Mouse (Mus musculus) heart, postnatal 25 days (tissue): ENCODE results near the gene Retreg2. TPM values are rescaled to one million over a fixed set of nuclear protein-coding genes. Genes with fewer than 3 reads are reported as not detected.

Source experiments
- DNase-seq: peaks from one replicate; pipeline ENCODE4 v3.0.0; 2022; ENCODE audit warnings: low spot score
- intact Hi-C: fragments of 180-260 bp; cut with DNase I; formaldehyde crosslinking; loops from one replicate; pipeline ENCODE4 v1.15.1; 2025
- total RNA-seq, 2 experiments: library from RNA; stranded (reverse); gene quantifications; 2 replicates each; pipeline ENCODE4 v1.2.3; 2021

Retreg2 gene
- total RNA-seq, 2 experiments from 2014 or later: 19.5 to 23.5 TPM

DNA sequence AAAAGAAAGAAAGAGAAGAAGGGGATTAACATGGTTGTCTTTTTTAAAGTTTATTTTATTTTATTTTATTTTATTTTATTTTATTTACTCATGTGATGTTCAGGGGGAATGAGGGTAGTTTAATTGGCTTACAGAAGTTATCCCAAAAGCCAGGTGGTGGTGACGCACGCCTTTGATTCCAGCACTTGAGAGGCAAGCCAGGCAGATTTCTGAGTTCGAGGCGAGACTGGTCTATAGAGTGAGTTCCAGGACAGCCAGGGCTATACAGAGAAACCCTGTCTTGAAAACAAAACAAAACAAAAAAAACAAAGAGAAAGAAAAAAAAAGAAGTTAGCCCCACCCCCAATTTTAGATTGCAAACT is 17.7 kb downstream of the Retreg2 start:
- intact Hi-C loops: no loop called here
- DNase-seq: no peak

DNA sequence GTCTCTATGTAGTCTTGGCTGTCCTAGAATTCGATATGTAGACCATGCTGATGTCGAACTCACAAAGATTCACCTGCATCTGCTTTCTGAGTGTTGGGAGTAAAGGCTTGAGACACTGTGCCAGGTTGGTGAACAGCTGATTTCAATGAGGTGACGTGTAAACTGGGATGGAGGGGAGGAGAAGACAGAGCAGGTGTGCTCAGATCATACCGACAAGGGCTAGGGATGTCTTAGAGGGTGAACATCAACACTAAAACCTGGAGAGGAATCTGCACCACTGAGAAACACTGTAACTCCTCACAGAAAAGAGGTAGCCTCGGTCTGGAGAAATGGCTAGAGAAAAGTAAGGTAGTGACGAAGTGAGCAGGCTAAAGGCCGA is 25.5 kb downstream of the Retreg2 start:
- intact Hi-C loops: loop anchor here (2.0 kb wide), 1 partner anchor 25 kb away; the partner anchor contains the start of genes Cnppd1 and Retreg2
- no peak for DNase-seq

GRCm38 (mm10) chr1:75168472-75169464 is 26.2 kb downstream of the Retreg2 start, which contains the start of gene Zfand2b:
TSS of gene Zfand2b (plus strand) at chr1:75168646.
- peak; percentile 94 for DNase-seq
- intact Hi-C loops: loop anchor here (2.0 kb wide), 1 partner anchor 26 kb away; the partner anchor contains the start of genes Cnppd1 and Retreg2

DNA sequence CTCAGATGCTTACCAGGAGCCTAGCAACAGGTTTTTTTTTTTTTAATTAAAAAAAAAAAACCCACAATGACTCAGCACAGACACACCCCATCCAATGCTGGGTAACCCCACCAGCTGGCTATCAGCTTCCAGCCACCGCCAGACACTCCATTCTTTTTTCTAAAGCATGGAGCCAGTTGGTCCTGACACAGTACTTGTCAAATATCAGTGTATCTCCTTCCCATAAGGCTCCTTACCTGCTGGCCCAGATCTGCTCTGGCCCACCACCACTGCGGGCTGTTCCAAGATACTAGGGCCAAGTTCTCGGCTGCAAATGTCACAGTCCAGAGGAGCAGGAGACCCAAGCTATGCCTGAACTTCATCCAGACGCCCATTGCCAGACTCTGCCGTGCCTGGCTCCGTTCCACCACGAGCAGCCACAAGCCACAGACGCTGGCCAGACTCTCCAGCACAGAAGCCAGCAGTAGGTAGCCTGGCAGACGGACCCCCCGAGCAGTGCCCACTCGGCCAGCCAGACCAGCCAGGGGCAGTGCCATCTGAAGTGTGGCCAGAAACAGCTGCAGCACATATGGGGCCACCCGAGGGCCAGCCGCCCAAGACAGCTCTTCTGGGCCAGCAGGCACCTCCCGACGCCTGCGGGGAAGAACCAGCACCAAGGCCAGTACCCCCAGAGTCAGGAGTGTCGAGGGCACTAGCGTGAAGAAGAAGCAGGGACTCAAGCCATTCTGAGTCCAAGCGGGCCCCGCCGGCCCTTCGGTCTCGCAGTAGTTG is 36.9 kb downstream of the Retreg2 start:
- DNase-seq: no peak
- intact Hi-C loops: no loop called here

GRCm38 (mm10) chr1:75180105-75180590 is 37.6 kb downstream of the Retreg2 start, which contains the start of gene Abcb6:
TSS of gene Abcb6 (minus strand) at chr1:75180392.
- DNase-seq: peak; percentile 76
- intact Hi-C loops: no loop called here

- no peak for DNase-seq
- intact Hi-C loops: no loop called here
Measured at GRCm38 (mm10) chr1:75180741-75181140, 38.2 kb downstream of the Retreg2 start.

DNA sequence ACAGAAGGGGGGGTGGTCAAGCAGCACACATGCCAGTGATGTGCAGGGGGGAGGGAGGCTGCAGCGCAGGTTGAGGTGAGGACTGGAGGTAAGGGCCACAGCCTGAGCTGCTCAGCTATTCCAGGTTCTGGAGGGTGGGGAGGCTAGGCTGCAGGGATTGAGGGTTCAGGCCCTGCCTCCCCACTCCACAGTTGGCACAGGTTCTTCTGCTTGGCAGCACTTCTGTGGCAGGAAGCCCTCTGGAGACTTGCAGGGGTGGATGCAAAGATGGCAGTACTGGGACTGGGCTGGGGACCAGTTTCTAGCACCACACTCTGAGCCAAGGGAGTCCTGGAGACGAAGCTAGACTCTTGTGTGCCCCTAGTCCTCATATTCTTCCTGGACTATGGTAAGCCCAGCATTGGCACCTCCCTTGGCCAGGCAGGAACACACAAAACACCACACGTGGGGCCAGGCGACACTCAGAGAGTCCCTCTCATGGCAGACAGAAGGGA is 38.8 kb downstream of the Retreg2 start:
- intact Hi-C loops: no loop called here
- no peak for DNase-seq

DNA sequence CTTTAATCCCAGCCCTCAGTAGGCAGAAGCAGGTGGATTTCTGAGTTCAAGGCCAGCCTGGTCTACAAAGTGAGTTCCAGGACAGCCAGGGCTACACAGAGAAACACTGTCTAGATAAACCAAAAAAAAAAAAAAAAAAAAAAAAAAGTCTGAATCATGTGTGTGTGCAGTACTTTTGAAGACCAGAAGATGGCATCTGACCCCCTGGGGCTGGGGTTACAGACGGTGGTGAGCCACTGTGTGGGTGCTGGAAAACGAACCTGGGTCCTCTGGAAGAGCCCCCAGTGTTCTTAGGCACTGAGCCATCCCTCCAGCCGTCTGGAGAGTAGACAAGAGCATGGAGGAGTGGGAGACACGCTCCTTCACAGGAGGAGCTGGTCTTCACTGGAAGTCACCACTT is 39.6 kb downstream of the Retreg2 start:
- intact Hi-C loops: no loop called here
- DNase-seq: no peak

- DNase-seq: no peak
- intact Hi-C loops: no loop called here
Measured at GRCm38 (mm10) chr1:75185495-75185894, 42.9 kb downstream of the Retreg2 start.

DNA sequence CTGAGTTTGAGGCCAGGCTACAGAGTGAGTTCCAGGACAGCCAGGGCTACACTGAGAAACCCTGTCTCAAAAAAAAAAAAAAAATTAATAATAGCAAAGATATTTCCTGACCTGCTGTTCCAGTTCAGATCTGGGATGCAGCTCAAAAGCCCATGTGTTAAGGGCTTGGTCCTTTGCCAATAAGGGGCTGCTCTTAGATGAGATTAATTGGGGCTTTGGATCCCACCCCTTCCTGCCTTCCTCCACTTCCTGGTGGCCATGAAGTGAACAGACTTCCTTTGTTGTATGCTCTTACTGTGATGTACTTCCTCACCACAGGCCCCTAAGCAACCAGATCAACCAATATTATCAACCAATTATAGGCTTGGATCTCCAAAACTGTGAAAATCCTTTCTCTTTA is 44.5 kb downstream of the Retreg2 start:
- intact Hi-C loops: loop anchor here (2.0 kb wide), 1 partner anchor 16 kb away; no protein-coding TSS in a partner anchor
- DNase-seq: no peak

- intact Hi-C loops: loop anchor here (2.0 kb wide), 1 partner anchor 17 kb away; no protein-coding TSS in a partner anchor
Measured at GRCm38 (mm10) chr1:75187914-75188483, 45.4 kb downstream of the Retreg2 start.

DNA sequence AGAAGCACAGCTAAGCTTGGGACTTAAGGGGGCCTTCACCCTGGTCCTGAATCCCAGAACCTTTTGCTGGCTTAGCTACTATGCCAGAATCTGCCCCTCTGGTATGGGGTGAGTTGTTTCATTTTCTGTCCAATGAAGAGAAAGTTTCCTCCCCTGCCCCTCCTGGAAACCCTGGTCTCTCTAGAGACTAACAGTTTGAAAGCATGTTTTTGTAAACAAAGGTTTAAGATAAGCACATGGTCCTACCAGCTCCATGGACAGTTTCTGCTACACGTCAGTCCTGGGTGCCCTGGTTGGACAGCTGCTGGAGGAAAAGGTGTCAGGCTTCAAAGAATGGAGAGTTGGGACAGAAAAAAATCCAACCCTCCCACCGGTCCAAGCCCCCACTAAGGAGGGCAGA is 48.0 kb downstream of the Retreg2 start:
- no peak for DNase-seq
- intact Hi-C loops: no loop called here

More at GRCm38 (mm10) chr1:75187914-75188483, 45.4 kb downstream of the Retreg2 start:
- DNase-seq: no peak

- DNase-seq: no peak
- intact Hi-C loops: no loop called here
Measured at GRCm38 (mm10) chr1:75191258-75191621, 48.7 kb downstream of the Retreg2 start.

DNA sequence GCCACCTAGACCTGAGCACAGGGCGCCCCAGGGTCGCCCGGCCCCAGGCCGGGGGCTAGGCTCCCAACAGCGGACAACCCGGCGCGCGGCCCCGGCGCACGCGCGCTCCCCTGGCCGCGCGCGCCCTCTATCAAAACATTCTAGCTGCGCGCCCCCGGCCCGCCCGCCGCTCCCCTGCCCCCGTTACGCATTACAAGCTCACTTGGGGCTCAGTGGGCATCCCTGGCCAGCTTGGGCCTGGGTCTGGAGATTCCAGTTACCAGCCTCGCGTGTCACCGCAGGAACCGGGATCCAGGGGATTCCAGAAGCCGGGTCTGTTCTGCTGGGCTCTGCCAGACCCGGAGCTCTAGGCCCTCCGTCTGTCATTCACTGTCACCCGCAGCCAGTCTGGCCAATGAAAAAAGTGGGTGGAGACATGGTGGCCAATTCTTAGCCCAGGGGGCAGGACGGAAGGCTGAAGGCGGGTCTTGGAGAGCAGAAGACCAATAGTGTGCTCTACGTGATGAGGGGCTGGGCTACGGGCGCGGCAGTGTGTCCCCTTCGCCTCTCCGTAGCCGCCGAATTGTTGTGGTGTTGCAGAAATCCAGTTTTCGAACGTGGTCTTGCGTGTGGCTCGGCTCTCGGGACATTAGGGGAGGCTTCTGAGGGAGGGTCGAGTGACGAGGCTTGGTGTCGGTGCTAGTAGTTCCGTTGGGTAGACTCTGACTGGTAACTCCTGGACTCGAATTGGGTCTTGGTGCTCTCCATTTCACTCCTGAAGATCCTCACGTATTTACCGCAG is 49.2 kb downstream of the Retreg2 start, which contains the start of the genes Ankzf1 and Atg9a:
Gene Ankzf1, plus strand, starts transcription at position 530 of the 781 bp plus-strand sequence.
Gene Atg9a, minus strand, starts transcription at position 575 of the 781 bp plus-strand sequence.
- DNase-seq: peak; percentile 98
- intact Hi-C loops: loop anchor here (2.0 kb wide), 1 partner anchor 17 kb away; no protein-coding TSS in a partner anchor

DNA sequence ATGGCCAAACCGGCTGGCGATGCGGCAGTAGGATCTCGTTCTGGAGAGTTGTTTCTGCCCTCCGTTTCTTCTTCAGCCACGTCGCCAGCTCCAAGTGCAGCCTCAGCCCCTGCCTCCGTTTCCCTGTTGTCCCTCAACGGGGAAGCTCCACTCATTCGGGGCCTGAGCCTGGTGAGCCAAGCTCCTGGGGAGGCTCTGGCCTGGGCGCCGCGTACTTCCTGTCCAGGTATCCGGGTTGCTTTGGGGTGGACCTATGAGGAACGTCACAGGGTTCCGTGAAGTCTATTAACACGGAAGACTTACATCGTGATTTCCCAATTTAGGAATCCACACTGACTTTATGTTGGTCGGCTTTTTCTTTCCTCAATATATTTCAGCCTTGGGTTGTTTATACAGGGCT is 49.9 kb downstream of the Retreg2 start:
- intact Hi-C loops: loop anchor here (2.0 kb wide), 1 partner anchor 16 kb away; no protein-coding TSS in a partner anchor

More for the DNA sequence above, 49.9 kb downstream of the Retreg2 start:
- DNase-seq: no peak
